Mouse (Mus musculus) ES-Bruce4 (cell line): ENCODE results near the gene Rel.

Source experiments
- CTCF ChIP-seq: IDR thresholded peaks from one replicate; pipeline ENCODE4 v1.8.1; 2011; ENCODE audit warnings: low read depth, low read length
- EP300 ChIP-seq: IDR thresholded peaks from 2 replicates; pipeline ENCODE4 v1.6.1; 2011; ENCODE audit warnings: low read depth, low read length; ENCODE audit not compliant: insufficient read depth
- POLR2A ChIP-seq: IDR thresholded peaks from one replicate; pipeline ENCODE4 v1.8.1; 2011; ENCODE audit warnings: low read length; ENCODE audit not compliant: insufficient read depth

DNA sequence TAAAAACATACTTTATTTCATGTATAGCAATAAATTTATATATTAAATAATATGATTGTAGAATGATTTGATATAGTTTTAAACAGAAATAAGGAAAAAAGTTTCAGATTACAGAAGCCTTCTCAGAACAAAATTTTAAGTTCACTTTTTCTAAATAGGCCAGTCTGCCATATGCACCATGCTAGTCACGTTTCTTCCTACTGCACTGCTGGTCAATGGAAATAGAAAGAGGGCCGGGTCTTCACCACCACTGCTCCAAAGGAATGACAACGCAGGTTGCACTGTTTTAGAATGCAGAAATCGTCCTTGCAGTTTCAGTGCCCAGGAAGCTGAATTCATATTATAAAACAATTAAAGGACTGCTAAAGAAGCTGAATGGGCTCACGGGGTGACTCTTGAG lies 12.3 kb upstream of the Rel start:
- TF ChIP-seq EP300: no peak
- no peak for TF ChIP-seq CTCF
- no peak for TF ChIP-seq POLR2A
